Mouse (Mus musculus) megakaryocyte, embryonic 14.5 days (primary cell): ENCODE data around the gene Ctrc. TPM values are rescaled to one million over a fixed set of nuclear protein-coding genes. Genes with fewer than 3 reads are reported as not detected.

ENCODE experiments used
- H3K27me3 ChIP-seq: replicated peaks from 2 replicates; pipeline ENCODE3; 2012; ENCODE audit warnings: inconsistent platforms
- H3K36me3 ChIP-seq: replicated peaks from 2 replicates; pipeline ENCODE3; 2012; ENCODE audit warnings: low read length, inconsistent platforms, mixed read lengths
- H3K4me1 ChIP-seq: 2 replicates; pipeline ENCODE4 v1.6.1; 2012; ENCODE audit warnings: inconsistent platforms
- H3K4me3 ChIP-seq: replicated peaks from 2 replicates; pipeline ENCODE3; 2012; ENCODE audit warnings: moderate library complexity, mild to moderate bottlenecking, inconsistent platforms
- H3K9me3 ChIP-seq: 2 replicates; pipeline ENCODE4 v1.6.1; 2012; ENCODE audit warnings: inconsistent platforms
- FLI1 ChIP-seq: IDR thresholded peaks from 2 replicates; pipeline ENCODE4 v1.6.1; 2012; ENCODE audit warnings: low read length, inconsistent platforms, mixed read lengths
- GATA1 ChIP-seq: IDR thresholded peaks from 3 replicates; pipeline ENCODE4 v1.6.1; 2012; ENCODE audit warnings: mixed read lengths, low read length, inconsistent platforms, borderline replicate concordance
- polyA plus RNA-seq: library from polyadenylated mRNA; stranded (reverse); fragments of >175 nt; gene quantifications from 2 replicates; pipeline ENCODE4 v1.2.3, GENCODE M21; 2012; ENCODE audit warnings: low replicate concordance; ENCODE audit not compliant: insufficient read depth

The Ctrc gene
- polyA plus RNA-seq, 1 experiment = not detected

DNA sequence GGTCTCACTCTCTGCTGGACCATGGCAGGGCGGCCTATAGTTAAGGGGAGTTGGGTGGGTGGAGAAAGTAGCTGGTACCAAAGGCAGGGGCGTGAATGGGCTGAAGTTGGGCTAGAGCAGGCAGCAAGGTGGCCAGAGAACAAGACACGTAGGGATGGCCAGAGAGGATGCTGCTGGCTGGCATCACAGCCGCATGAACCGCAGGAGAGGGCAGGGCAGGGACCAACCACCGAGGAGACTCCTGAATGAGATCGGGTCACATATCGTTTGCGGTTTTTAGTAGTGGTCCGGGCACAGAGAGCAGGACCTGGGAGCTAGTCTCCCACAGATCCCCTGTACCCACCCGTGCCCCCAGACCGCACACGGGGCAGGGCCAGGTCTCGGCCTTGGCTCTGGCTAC is 13.2 kb upstream of the Ctrc start:
- H3K27me3 ChIP-seq = peaks cover under 1% of the 10 kb centered on the region
- TF ChIP-seq FLI1 (no peak), GATA1 (no peak)
- H3K9me3 ChIP-seq = no peaks in the 10 kb centered on the region
- peaks cover 63% of the 10 kb centered on the region for H3K36me3 ChIP-seq
- no peak overlapping the region for H3K4me3 ChIP-seq
- peaks cover 46% of the 10 kb centered on the region for H3K4me1 ChIP-seq

DNA sequence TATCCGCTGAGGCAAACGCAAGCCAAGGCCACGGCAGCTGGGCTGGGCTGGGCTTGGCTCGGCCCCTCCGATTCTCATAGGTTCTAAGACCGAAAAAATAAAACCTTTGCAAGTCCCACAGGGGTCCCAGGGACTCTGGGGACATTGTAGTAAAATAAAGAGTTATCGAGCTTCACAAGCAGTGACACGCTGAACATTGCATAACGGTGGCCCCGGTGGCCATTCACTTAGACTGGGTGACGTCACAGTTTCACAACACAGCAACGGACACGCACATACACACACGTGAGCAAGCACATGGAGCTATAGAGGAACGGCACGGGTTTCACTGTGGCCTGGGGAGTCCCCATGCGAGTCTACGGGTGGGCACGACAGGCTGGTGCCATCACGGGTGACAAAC is 12.3 kb upstream of the Ctrc start:
- H3K36me3 ChIP-seq = peaks cover 54% of the 10 kb centered on the region
- TF ChIP-seq GATA1 (no peak), FLI1 (no peak)

DNA sequence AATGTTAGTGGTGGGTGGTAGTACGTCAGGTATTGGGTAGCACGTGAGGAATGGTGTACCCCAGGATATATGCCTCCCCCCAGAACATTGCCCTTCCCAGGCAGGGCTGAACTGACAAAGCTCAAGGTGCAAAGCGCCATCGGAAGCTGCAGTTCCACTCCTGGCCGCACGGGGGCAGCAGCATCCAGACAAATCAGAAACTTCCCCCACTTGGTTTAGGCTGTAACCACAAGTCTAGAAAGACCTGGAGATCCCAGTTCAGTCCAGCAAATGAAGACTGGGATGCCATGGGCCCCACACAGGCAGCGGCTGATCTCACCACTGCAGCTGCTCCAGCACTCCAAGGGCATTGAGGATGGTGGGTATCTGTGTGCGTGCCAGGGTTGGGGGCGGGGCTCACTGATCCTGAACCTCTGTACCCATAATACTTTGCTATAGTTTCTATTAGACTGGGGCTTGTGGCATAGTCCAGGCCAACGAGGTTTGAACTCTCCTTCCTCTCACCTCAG is 11.3 kb upstream of the Ctrc start:
- no peaks in the 10 kb centered on the region for H3K9me3 ChIP-seq

More for the DNA sequence above, 12.3 kb upstream of the Ctrc start:
- H3K27me3 ChIP-seq = peaks cover 2% of the 10 kb centered on the region
- no peak overlapping the region for H3K4me3 ChIP-seq
- no peaks in the 10 kb centered on the region for H3K9me3 ChIP-seq
- H3K4me1 ChIP-seq = peaks cover 38% of the 10 kb centered on the region

DNA sequence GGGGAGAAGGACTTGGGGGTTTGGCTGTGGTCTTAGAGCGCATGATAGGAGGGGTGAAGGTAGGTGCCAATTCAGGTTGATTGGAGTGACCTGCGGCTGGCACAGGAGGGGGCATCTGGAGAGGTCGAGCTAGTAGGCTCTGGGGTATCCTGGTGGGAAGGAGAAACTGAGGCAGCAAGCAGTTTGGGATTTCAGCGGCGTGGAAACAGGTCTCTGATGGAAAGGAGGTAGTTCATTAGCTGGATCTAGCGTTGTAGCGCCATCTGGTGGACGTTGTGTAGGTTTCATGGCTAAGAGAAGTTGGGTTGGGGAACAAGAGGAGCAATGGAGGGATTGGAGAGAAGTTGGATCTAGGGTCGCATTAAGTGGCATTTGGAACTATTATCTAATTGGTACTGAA is 7.3 kb upstream of the Ctrc start:
- no peak for TF ChIP-seq FLI1
- TF ChIP-seq GATA1 = no peak
- Histone ChIP-seq H3K9me3 (no peaks in the 10 kb centered on the region), H3K4me3 (no peak overlapping the region), H3K27me3 (peaks cover 6% of the 10 kb centered on the region), H3K36me3 (peaks cover 6% of the 10 kb centered on the region), H3K4me1 (peaks cover 7% of the 10 kb centered on the region)

More for the DNA sequence above, 11.3 kb upstream of the Ctrc start:
- H3K27me3 ChIP-seq = peaks cover 4% of the 10 kb centered on the region
- H3K4me3 ChIP-seq = no peak overlapping the region
- H3K36me3 ChIP-seq = peaks cover 44% of the 10 kb centered on the region
- TF ChIP-seq FLI1 (no peak), GATA1 (no peak)
- peaks cover 27% of the 10 kb centered on the region for H3K4me1 ChIP-seq

DNA sequence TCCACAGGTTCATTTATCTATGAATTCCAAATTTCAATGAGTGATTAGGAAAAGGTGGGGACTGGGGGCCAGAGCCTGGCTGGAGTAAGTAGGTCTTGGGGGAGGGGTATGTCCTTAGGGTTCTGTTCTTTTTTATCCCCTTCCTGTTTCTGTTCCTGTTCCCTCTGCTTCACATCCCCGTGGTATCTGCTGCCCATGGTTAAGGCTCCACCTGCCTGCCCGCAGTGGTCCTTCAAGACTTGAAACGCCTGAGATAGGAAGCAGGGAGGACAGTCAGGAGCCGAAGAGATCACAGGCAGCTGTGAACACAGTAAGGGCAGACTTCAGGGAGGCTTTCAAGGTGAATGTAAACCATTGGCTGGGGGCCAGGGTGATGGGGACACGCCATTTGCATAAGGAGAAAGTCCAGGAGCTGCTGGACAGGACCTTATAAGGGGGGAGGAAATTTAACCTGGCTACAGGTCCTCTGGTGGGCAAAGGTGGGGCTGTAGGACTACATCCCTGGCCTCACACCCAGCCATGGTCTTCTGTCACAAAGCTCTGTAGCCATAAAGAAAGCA is 11.5 kb downstream of the Ctrc start:
- H3K9me3 ChIP-seq = 0 out of 2 replicates have a peak, but pooled peaks cover 4% of the 10 kb centered on the region
- H3K36me3 ChIP-seq = no peaks in the 10 kb centered on the region
- no peak overlapping the region for H3K4me3 ChIP-seq
- H3K27me3 ChIP-seq = peaks cover 28% of the 10 kb centered on the region
- peaks cover 11% of the 10 kb centered on the region for H3K4me1 ChIP-seq
- TF ChIP-seq GATA1 (no peak), FLI1 (no peak)

DNA sequence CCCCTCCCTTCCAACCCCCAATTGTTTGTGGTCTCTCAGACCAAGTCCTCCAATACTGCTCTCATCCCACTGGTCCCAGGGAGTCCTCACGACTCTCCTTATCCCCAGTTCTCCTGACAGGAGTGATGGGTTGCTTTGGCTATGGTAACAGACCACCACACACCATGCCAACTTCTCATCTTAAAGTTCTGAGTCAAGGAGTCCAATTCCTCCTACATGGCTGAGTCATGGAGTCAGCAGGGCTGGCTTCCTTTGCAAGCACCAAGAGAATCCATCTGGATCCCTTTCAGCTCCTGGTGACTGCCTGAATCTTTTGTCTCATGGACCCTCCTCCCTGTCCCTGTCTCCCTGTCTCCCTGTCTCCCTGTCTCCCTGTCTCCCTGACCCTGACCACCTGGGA is 12.2 kb downstream of the Ctrc start:
- Histone ChIP-seq H3K4me1 (peaks cover 11% of the 10 kb centered on the region), H3K4me3 (no peak overlapping the region), H3K27me3 (peaks cover 24% of the 10 kb centered on the region), H3K36me3 (no peaks in the 10 kb centered on the region), H3K9me3 (0 out of 2 replicates have a peak, but pooled peaks cover 4% of the 10 kb centered on the region)
- TF ChIP-seq FLI1 (no peak), GATA1 (no peak)

DNA sequence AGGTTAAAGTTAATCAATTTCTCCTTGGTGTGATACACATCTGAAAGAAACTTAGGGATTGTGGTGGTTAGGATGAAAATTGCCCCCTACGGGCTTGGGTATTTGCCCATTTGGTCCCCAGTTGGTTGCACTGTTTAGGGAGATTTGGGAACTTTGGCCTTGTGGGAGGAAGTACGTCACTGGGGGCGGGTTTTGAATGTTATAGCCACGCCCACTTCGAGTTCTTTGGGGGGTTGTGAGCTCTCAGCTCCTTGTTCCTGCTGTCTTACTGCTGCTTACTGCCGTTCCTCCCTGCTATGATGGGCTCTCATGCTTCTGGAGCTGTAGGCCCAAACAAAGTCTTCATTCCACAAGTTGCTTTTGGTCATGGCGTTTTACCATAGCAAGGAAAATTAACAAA is 14.8 kb downstream of the Ctrc start:
- no peak for TF ChIP-seq FLI1
- no peak for TF ChIP-seq GATA1
- no peaks in the 10 kb centered on the region for H3K36me3 ChIP-seq
- peaks cover 36% of the 10 kb centered on the region for H3K27me3 ChIP-seq
- H3K9me3 ChIP-seq = 0 out of 2 replicates have a peak, but pooled peaks cover 4% of the 10 kb centered on the region
- no peak overlapping the region for H3K4me3 ChIP-seq
- peaks cover 11% of the 10 kb centered on the region for H3K4me1 ChIP-seq

DNA sequence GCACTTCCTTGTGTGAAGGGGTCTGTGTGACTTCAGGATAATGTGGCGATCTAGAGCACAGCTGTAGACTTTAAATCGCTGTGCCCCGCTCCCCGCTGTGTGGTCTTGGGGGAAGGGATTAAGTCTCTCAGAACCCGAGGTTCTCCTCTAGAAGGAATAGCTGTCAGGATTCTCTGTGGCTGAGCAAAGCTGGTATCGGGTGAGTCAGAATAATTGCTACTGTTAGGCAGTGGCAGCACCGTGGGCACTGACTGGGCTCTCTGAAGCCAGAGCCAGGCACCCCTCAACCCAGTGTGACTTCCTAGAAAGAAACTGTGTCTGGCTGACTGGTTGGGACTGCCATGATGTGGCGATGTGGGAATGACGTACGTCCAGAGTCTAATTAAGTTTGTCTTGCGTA is 15.8 kb downstream of the Ctrc start:
- TF ChIP-seq FLI1 = no peak
- TF ChIP-seq GATA1 = no peak
- no peak overlapping the region for H3K4me3 ChIP-seq
- peaks cover 11% of the 10 kb centered on the region for H3K4me1 ChIP-seq
- H3K27me3 ChIP-seq = peaks cover 34% of the 10 kb centered on the region
- 0 out of 2 replicates have a peak, but pooled peaks cover 4% of the 10 kb centered on the region for H3K9me3 ChIP-seq
- no peaks in the 10 kb centered on the region for H3K36me3 ChIP-seq

DNA sequence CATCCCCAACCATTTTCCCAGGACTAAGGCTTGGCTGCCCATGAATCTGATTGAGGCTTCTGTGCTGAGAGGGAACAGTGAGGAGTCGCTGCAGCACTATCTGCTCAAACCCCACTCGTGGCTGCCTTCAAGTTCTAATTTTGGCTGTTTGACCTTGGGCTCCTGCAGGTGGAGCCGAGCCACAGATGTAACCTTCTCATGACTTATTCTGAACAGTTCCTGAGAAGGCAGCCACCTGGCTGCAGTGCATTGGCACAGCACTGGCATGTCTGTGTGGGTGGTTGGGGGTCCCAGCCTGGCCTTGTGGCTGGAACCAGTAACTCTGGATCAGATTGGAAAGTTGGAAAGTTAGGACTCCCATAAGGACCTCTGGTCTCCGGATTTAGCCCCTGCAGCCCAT is 18.0 kb downstream of the Ctrc start:
- H3K36me3 ChIP-seq = no peaks in the 10 kb centered on the region
- TF ChIP-seq FLI1 = no peak
- TF ChIP-seq GATA1 = no peak
- H3K4me1 ChIP-seq = peaks cover under 1% of the 10 kb centered on the region; the same call in 1 of the 2 replicates
- 0 out of 2 replicates have a peak, but pooled peaks cover 4% of the 10 kb centered on the region for H3K9me3 ChIP-seq
- H3K27me3 ChIP-seq = peaks cover 23% of the 10 kb centered on the region
- no peak overlapping the region for H3K4me3 ChIP-seq

DNA sequence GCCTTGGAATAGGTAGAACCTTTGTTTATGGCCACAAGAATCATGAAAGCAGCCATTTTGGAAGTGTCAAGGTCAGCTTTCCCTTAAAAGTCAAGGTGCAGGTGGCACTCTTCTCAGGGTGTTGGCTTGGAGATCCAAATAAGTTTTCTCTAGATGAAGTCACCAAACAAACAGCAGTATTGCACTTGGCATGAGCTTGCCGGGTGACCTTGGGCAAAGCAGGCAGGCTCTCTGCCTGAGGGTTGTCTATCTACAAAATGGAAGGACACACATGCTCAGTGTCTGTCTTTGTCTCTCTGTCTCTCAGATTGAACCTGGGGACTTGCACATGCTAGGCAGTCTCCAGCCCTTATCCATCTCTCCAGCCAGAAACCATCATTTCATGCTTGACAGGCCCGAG is 18.8 kb downstream of the Ctrc start:
- no peak overlapping the region for H3K4me3 ChIP-seq
- peaks cover 23% of the 10 kb centered on the region for H3K27me3 ChIP-seq
- H3K36me3 ChIP-seq = no peaks in the 10 kb centered on the region
- TF ChIP-seq FLI1 = no peak
- no peak for TF ChIP-seq GATA1
- H3K4me1 ChIP-seq = peaks cover 7% of the 10 kb centered on the region; the same call in 1 of the 2 replicates
- 0 out of 2 replicates have a peak, but pooled peaks cover 2% of the 10 kb centered on the region for H3K9me3 ChIP-seq
